Mouse (Mus musculus) midbrain, embryonic 10.5 days (tissue): ENCODE results near the gene Rdh16f1. TPM values are rescaled to one million over a fixed set of nuclear protein-coding genes. Genes with fewer than 3 reads are reported as not detected.
"Not testable (repeated sequence)": the region's sequence is repeated elsewhere in the genome, so short reads cannot be mapped to it uniquely, and the experiment has no call there.

Experiments used
- DNase-seq: peaks from one replicate; pipeline ENCODE4 v3.0.0-alpha.2; 2017; ENCODE audit warnings: low spot score
- H3K27ac ChIP-seq: fragments of 300-500 bp; sonication (generic); replicated peaks from 2 replicates; pipeline ENCODE4 v1.5.1; 2016; ENCODE audit warnings: mild to moderate bottlenecking
- H3K27me3 ChIP-seq: fragments of 300-500 bp; sonication (generic); 2 replicates; pipeline ENCODE4 v1.6.1; 2016; ENCODE audit warnings: low read depth, mild to moderate bottlenecking; ENCODE audit not compliant: poor library complexity, severe bottlenecking
- H3K36me3 ChIP-seq: fragments of 300-500 bp; sonication (generic); 2 replicates; pipeline ENCODE4 v1.6.1; 2016; ENCODE audit warnings: mild to moderate bottlenecking, moderate library complexity
- H3K4me1 ChIP-seq: fragments of 300-500 bp; sonication (generic); 2 replicates; pipeline ENCODE4 v1.6.1; 2016
- H3K4me3 ChIP-seq: fragments of 300-500 bp; sonication (generic); 2 replicates; pipeline ENCODE4 v1.5.1; 2016; ENCODE audit warnings: mild to moderate bottlenecking, moderate library complexity
- H3K9me3 ChIP-seq: fragments of 300-500 bp; sonication (generic); replicated peaks from 2 replicates; pipeline ENCODE4 v1.6.1; 2016; ENCODE audit warnings: mild to moderate bottlenecking
- WGBS: fragments of 180-500 bp; shearing (Covaris S2); methylation state at CpG from one replicate; pipeline ENCODE4 v1.1.7; 2016; 5-methylcytosine and 5-hydroxymethylcytosine counted together
- polyA plus RNA-seq: library from polyadenylated mRNA; unstranded; fragments of >200 nt; fragmentation: Nextera tagmentation; extraction: Ambion mirVana; gene quantifications from 2 replicates; pipeline ENCODE4 v1.2.1, GENCODE M21; 2016

Gene Rdh16f1
- polyA plus RNA-seq, 1 experiment from 2014 or later = not detected

DNA sequence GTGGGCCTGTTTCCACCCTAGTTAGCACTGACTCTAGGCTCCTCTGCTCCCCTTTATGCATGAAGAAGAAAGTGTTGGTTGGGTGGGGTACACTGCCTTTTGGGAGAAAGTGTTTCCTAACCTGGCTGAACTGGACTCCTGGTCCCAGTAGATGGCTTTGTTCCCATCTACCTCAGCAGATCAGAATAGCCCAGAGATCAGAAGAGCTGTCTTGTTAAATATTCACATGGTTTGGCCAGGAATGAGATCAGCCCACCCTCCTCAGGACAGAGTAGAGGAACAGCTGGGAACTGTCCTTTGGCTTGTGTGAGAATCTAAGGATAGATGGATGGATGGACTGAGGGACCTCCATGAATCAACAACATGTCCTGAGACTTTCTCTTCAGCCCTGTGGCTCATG is 56.3 kb downstream of the Rdh16f1 start:
- Histone ChIP-seq H3K27me3 (no peaks in the 10 kb centered on the region), H3K9me3 (peaks cover 18% of the 10 kb centered on the region)

DNA sequence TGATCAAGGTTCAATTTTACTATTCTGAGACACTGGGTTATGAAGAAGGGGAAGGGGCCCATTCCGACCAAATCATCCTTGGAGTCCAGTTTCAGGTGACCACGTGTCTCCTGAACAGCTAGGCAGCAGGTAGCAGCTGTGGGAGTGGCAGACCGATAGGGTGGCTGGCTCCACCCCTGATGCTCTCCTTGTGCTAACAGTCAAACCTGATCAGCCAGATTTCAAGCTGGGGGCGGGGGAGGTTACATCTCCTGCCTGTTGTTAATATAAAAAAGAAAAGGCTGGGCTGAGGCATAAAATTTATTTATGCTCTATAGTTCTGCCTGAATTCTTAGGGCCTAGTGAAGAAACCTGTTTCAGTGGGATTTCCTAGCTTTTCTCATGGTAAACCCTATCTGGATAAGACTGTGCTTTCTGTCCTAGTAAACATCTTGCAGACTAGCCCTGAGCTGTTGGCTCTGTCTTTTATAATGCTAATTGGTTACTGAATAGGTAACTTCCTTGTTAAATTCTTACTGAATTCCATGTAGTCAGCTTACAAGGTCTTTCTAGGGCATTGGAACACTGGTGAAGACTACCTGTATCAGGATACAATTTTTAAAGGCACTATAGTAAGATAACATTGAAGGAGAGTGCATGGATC is 57.8 kb downstream of the Rdh16f1 start:
- not testable (repeated sequence) for H3K27me3 ChIP-seq, H3K27ac ChIP-seq, DNase-seq, H3K4me1 ChIP-seq, H3K36me3 ChIP-seq, H3K4me3 ChIP-seq
- 75% methylated on average over 4 of the region's 4 CpGs for WGBS
- peaks cover 20% of the 10 kb centered on the region for H3K9me3 ChIP-seq

More for the DNA sequence above, 56.3 kb downstream of the Rdh16f1 start:
- Histone ChIP-seq H3K4me3 (no peak overlapping the region), H3K27ac (no peak overlapping the region), H3K36me3 (no peaks in the 10 kb centered on the region), H3K4me1 (no peaks in the 10 kb centered on the region)
- no peak for DNase-seq

DNA sequence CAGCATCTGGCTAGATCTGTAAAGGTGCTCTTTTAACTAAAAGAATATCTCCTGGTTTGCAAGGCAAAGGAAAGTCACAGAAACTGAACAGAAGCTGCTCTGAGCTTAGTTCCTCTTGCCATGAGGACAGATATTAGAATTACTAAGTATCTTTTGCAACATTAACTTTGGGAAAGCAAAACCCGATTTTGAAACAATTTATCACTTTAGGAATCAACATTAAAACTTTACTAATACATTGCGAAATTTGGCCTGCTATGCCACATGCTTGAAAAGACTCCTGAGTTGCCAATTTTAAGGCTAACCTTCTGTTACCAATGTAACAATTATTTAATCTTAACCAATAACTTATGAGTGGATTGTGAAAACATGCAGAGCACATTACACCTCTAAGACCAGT is 62.2 kb downstream of the Rdh16f1 start:
- not testable (repeated sequence) for H3K4me1 ChIP-seq, H3K4me3 ChIP-seq, H3K27ac ChIP-seq, H3K36me3 ChIP-seq, DNase-seq, H3K27me3 ChIP-seq
- 86% methylated on average over 2 of the region's 2 CpGs for WGBS
- H3K9me3 ChIP-seq = peaks cover 20% of the 10 kb centered on the region

DNA sequence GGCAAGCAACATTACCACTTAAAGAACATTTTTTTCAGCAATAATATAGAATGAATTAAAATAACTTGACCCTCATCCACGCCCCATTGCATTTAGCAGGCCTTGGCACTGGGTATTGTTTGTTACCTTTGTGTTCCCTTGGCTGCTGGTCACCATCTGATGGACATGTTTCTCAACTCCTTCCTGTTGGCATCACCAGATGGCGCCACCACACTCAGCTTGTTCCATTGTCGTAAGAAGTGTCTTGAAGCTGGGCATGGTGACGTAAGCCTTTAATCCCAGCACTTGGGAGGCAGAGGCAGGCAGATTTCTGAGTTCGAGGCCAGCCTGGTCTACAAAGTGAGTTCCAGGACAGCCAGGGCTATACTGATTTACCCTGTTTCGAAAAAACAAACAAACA is 65.8 kb downstream of the Rdh16f1 start:
- 82% methylated on average over 6 of the region's 6 CpGs for WGBS
- Histone ChIP-seq H3K27me3 (no peaks in the 10 kb centered on the region), H3K4me1 (no peaks in the 10 kb centered on the region), H3K4me3 (no peak overlapping the region), H3K27ac (no peak overlapping the region), H3K36me3 (no peaks in the 10 kb centered on the region), H3K9me3 (peaks cover 6% of the 10 kb centered on the region)
- DNase-seq = no peak

DNA sequence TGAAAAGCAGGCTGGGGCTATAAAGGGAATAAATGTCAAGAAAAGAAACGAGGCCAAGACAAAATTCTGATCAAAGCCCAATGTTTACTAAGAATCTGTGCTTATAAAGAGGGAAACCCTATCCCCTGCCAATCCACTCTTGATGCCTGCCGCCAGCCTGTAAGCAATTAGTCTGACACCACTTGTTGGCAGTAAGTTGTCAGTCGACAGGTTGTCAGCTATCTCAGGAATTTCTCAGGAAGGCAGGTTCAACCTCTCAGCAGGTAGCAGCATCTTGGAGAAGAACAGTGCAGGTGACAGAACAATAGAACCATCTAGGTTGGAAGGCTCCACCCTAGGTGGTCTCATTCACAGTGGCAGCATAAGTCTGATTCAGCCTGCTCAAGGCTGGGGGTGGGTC is 69.5 kb downstream of the Rdh16f1 start:
- H3K27me3 ChIP-seq = no peaks in the 10 kb centered on the region
- no peaks in the 10 kb centered on the region for H3K4me1 ChIP-seq
- no peak overlapping the region for H3K4me3 ChIP-seq
- no peak for DNase-seq
- 81% methylated on average over 3 of the region's 3 CpGs for WGBS
- no peaks in the 10 kb centered on the region for H3K36me3 ChIP-seq
- H3K27ac ChIP-seq = no peak overlapping the region
- H3K9me3 ChIP-seq = no peaks in the 10 kb centered on the region; the same call in 1 of the 2 replicates

DNA sequence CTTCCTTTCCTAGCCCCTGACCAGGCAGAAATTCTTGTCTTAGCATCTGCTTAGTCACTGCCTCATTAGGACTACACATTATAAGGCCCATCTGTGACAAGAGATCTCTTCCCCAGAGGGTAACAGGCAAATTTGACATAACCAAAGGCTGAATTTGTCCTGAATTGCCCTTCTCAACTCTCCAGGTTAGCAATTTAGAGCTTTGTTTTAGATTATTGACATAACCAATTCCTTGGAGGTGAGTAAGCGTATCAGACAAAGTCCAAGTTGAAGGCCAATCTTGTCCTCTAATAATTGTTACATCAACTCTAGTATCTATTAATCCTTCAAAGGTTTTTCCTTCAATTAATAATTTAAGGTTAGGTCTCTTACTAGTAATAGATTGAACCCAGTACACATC is 74.6 kb downstream of the Rdh16f1 start:
- not testable (repeated sequence) for H3K36me3 ChIP-seq, DNase-seq, H3K4me3 ChIP-seq, H3K9me3 ChIP-seq, H3K27me3 ChIP-seq, H3K27ac ChIP-seq, H3K4me1 ChIP-seq
- 98% methylated on average over 1 of the region's 1 CpGs for WGBS

DNA sequence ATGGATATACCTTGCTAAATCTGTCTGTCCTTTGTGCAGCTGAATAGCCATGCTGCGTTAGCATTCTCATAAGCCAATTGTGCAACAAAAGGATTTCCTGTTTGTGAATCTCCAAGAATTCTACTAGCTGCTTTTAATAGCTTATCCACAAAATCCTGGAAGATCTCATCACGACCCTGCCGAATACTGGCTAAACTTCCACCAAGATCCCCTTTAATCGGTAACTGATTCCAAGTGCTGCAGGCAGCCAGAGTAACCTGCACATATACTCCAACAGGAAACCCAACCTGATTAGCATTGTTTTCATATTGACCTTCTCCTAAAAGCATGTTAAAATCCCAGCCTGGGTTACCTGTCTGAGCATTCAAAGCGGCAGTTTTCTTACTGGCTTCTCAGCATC is 75.7 kb downstream of the Rdh16f1 start:
- 88% methylated on average over 5 of the region's 5 CpGs for WGBS
- Histone ChIP-seq H3K9me3 (peaks cover 6% of the 10 kb centered on the region; the same call in 1 of the 2 replicates), H3K27ac (no peak overlapping the region), H3K36me3 (no peaks in the 10 kb centered on the region), H3K4me1 (no peaks in the 10 kb centered on the region), H3K27me3 (no peaks in the 10 kb centered on the region), H3K4me3 (no peak overlapping the region)
- DNase-seq = no peak

DNA sequence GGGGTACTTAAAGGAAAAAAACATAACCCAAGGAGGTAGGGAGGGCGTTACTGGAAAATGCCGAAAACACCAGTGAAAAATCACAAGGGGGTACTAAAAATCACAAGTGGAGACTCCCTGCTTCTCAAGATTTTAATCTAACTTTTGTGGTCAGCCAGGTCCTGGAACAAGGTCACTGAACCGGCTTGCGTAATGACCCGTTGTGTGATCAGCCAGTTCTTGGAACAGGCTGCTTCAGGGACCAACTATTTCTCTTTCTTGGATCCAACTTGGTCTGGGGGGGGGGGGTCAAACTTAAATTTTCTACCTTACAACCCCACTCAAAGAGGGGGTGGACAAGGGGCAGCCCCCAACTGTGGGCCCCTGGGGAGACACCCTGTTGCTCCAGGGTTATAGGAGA is 78.2 kb downstream of the Rdh16f1 start:
- H3K27ac ChIP-seq, H3K9me3 ChIP-seq, H3K4me1 ChIP-seq, H3K36me3 ChIP-seq, H3K27me3 ChIP-seq, DNase-seq, H3K4me3 ChIP-seq: not testable (repeated sequence)
- WGBS = 92% methylated on average over 5 of the region's 5 CpGs

DNA sequence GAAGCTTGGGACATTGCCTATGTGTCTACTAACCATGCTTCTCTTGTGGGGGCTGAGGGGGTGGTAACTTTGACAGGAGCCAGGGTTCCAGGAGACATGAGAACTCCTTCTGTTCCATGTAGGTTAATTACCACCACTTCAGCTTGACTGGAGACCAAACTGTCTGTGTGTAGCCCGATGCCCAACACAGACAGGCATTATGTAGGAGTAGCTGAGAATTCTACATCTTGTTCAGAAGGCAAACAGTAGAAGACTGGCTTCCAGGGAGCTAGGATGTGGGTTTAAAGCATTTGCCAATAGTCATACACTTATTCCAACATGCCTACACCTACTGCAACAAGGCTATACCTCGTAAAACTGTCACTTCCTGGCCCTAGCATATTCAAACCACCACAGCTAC is 79.0 kb downstream of the Rdh16f1 start:
- H3K27me3 ChIP-seq = no peaks in the 10 kb centered on the region
- H3K27ac ChIP-seq = no peak overlapping the region
- H3K4me3 ChIP-seq = no peak overlapping the region
- H3K4me1 ChIP-seq = no peaks in the 10 kb centered on the region
- H3K9me3 ChIP-seq = peaks cover 6% of the 10 kb centered on the region; the same call in 1 of the 2 replicates
- 88% methylated on average over 2 of the region's 2 CpGs for WGBS
- no peak for DNase-seq
- no peaks in the 10 kb centered on the region for H3K36me3 ChIP-seq

DNA sequence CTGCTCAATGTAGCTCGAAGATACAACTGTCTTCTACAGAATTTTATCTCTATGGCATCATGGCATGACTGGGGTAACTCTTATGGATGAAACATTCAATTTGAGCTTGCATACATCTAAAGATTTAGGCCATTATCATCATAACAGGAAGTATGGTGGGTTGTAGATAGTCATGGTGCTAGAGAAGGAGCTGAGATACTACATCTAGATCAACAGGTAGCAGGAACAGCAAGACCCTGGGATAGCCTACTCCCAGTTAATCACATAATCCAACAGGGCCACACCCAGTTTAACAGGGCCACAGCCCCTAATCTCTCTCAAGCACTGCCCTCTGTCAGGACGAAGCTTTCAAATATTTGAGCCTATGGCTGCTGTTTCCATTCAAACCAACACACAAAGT is 81.2 kb downstream of the Rdh16f1 start:
- no peak overlapping the region for H3K4me3 ChIP-seq
- H3K9me3 ChIP-seq = peaks cover 6% of the 10 kb centered on the region; the same call in 1 of the 2 replicates
- no peak overlapping the region for H3K27ac ChIP-seq
- no peaks in the 10 kb centered on the region for H3K27me3 ChIP-seq
- no peaks in the 10 kb centered on the region for H3K36me3 ChIP-seq
- DNase-seq = no peak
- H3K4me1 ChIP-seq = no peaks in the 10 kb centered on the region
- WGBS = 82% methylated on average over 2 of the region's 2 CpGs

Other genes starting within 250 kb of the Rdh16f1 start
- 5.2 and 5.8 TPM in 2 replicates for gene Ndufa4l2, start 244.8 kb upstream of the Rdh16f1 start, polyA plus RNA-seq
- 107 and 121 TPM in 2 replicates for gene Shmt2, start 237.3 kb upstream of the Rdh16f1 start, polyA plus RNA-seq
- gene Nxph4, start 225.2 kb upstream of the Rdh16f1 start, polyA plus RNA-seq = 19.4 and 27.2 TPM in 2 replicates
- gene Lrp1, start 138.6 kb upstream of the Rdh16f1 start, polyA plus RNA-seq = 54.9 and 69.8 TPM in 2 replicates
- gene Stat6, start 116.8 kb upstream of the Rdh16f1 start, polyA plus RNA-seq = 8.2 and 8.9 TPM in 2 replicates
- 9.0 TPM in 2 replicates for gene Nemp1, start 92.9 kb upstream of the Rdh16f1 start, polyA plus RNA-seq
- 3.9 and 4.4 TPM in 2 replicates for gene Nab2, start 91.2 kb upstream of the Rdh16f1 start, polyA plus RNA-seq
- 0.41 and 0.69 TPM in 2 replicates for gene Myo1a, start 54.6 kb upstream of the Rdh16f1 start, polyA plus RNA-seq
- gene Tac2, start 35.3 kb upstream of the Rdh16f1 start, polyA plus RNA-seq = not detected in 2 replicates
- gene Zbtb39, start 20.2 kb upstream of the Rdh16f1 start, polyA plus RNA-seq = 4.3 and 4.7 TPM in 2 replicates
- 0.32 and 0.40 TPM in 2 replicates for gene Gpr182, start 8.1 kb upstream of the Rdh16f1 start, polyA plus RNA-seq
- gene Rdh1, start 66 bp upstream of the Rdh16f1 start, polyA plus RNA-seq = 0.02 and 0.04 TPM in 2 replicates
- gene Rdh9, start 16.6 kb downstream of the Rdh16f1 start, polyA plus RNA-seq = 0.11 and 0.12 TPM in 2 replicates
- gene Rdh16, start 41.4 kb downstream of the Rdh16f1 start, polyA plus RNA-seq = not detected in 2 replicates
- gene Rdh19, start 90.1 kb downstream of the Rdh16f1 start, polyA plus RNA-seq = not detected in 2 replicates
- gene Rdh16f2, start 106.7 kb downstream of the Rdh16f1 start, polyA plus RNA-seq = not detected in 2 replicates
- gene Rdh7, start 129.0 kb downstream of the Rdh16f1 start, polyA plus RNA-seq = not detected in 2 replicates
- not detected in 2 replicates for gene Sdr9c7, start 138.7 kb downstream of the Rdh16f1 start, polyA plus RNA-seq
- not detected in 2 replicates for gene Hsd17b6, start 247.8 kb downstream of the Rdh16f1 start, polyA plus RNA-seq